Mouse (Mus musculus) neural tube, embryonic 11.5 days (tissue): ENCODE results near the gene Olfr957. TPM values are rescaled to one million over a fixed set of nuclear protein-coding genes. Genes with fewer than 3 reads are reported as not detected.

ENCODE experiments used
- ATAC-seq: fragments of 200-750 bp; cut with Nextera tagmentation; 2 replicates; pipeline ENCODE4 v1.8.0; 2017; ENCODE audit warnings: moderate number of reproducible peaks, mild to moderate bottlenecking, moderate TSS enrichment, moderate library complexity; ENCODE audit not compliant: insufficient read depth, low FRiP score, low TSS enrichment
- DNase-seq: peaks from one replicate; pipeline ENCODE4 v3.0.0-alpha.2; 2015; ENCODE audit warnings: low spot score
- H3K27ac ChIP-seq: fragments of 300-500 bp; sonication (generic); 2 replicates; pipeline ENCODE4 v1.5.1; 2014; ENCODE audit warnings: low read depth, mild to moderate bottlenecking, low read length
- H3K27me3 ChIP-seq: fragments of 300-500 bp; sonication (generic); 2 replicates; pipeline ENCODE4 v1.6.1; 2014; ENCODE audit warnings: mild to moderate bottlenecking, low read length, mixed read lengths; ENCODE audit not compliant: control insufficient read depth, insufficient read depth
- H3K36me3 ChIP-seq: fragments of 300-500 bp; sonication (generic); 2 replicates; pipeline ENCODE4 v1.6.1; 2014; ENCODE audit warnings: mild to moderate bottlenecking, low read length, moderate library complexity, mixed read lengths; ENCODE audit not compliant: control insufficient read depth, insufficient read depth
- H3K4me1 ChIP-seq: fragments of 300-500 bp; sonication (generic); 2 replicates; pipeline ENCODE4 v1.6.1; 2014; ENCODE audit warnings: low read length, mixed read lengths; ENCODE audit not compliant: control insufficient read depth, insufficient read depth
- H3K4me2 ChIP-seq: fragments of 300-500 bp; sonication (generic); 2 replicates; pipeline ENCODE4 v1.6.1; 2014; ENCODE audit warnings: low read depth, mild to moderate bottlenecking, moderate library complexity
- H3K4me3 ChIP-seq: fragments of 300-500 bp; sonication (generic); 2 replicates; pipeline ENCODE4 v1.5.1; 2014; ENCODE audit warnings: low read depth, low read length
- H3K9ac ChIP-seq: fragments of 300-500 bp; sonication (generic); 2 replicates; pipeline ENCODE4 v1.6.1; 2014; ENCODE audit warnings: mild to moderate bottlenecking, low read length
- H3K9me3 ChIP-seq: fragments of 300-500 bp; sonication (generic); 2 replicates; pipeline ENCODE4 v1.6.1; 2016; ENCODE audit warnings: low read length; ENCODE audit not compliant: control insufficient read depth
- WGBS: fragments of 180-500 bp; shearing (Covaris S2); extraction: QIAGEN DNeasy Blood & Tissue Kit; methylation state at CpG from one replicate; pipeline ENCODE4 v1.1.7; 2014; 5-methylcytosine and 5-hydroxymethylcytosine counted together
- polyA plus RNA-seq: library from polyadenylated mRNA; unstranded; fragments of >200 nt; fragmentation: Nextera tagmentation; extraction: Ambion mirVana; gene quantifications from 2 replicates; pipeline ENCODE4 v1.2.1, GENCODE M21; 2014

The Olfr957 gene
- polyA plus RNA-seq, 1 experiment from 2014 or later: not detected

GRCm38 (mm10) chr9:39493895-39494294 lies 21.7 kb downstream of the Olfr957 start, which contains the start of gene Olfr44:
Gene Olfr44 (minus strand): TSS chr9:39493995.
- no peak within 1 kb of the TSS for H3K9ac ChIP-seq
- no peak for DNase-seq
- H3K4me3 ChIP-seq: no peak within 1 kb of the TSS
- H3K36me3 ChIP-seq: no peaks in the 10 kb centered on the region
- WGBS: 95% methylated on average over 2 of the region's 2 CpGs
- no peaks in the 10 kb centered on the region for H3K4me1 ChIP-seq
- H3K27me3 ChIP-seq: no peaks in the 10 kb centered on the region
- H3K27ac ChIP-seq: no peak within 1 kb of the TSS
- H3K4me2 ChIP-seq: no peak within 1 kb of the TSS
- no peaks in the 10 kb centered on the region for H3K9me3 ChIP-seq
- ATAC-seq: no peak

- no peak for ATAC-seq
- 50% methylated on average over 1 of the region's 1 CpGs for WGBS
- no peaks in the 10 kb centered on the region for H3K36me3 ChIP-seq
Measured at GRCm38 (mm10) chr9:39471844-39472243, 43.8 kb downstream of the Olfr957 start, which contains the start of gene Olfr955. Gene Olfr955 (minus strand): TSS chr9:39471944.

More at GRCm38 (mm10) chr9:39471844-39472243, 43.8 kb downstream of the Olfr957 start, which contains the start of gene Olfr955:
- DNase-seq: no peak
- Histone ChIP-seq H3K27ac (no peak within 1 kb of the TSS), H3K9ac (no peak within 1 kb of the TSS), H3K27me3 (no peaks in the 10 kb centered on the region), H3K9me3 (no peaks in the 10 kb centered on the region), H3K4me3 (no peak within 1 kb of the TSS), H3K4me2 (no peak within 1 kb of the TSS), H3K4me1 (no peaks in the 10 kb centered on the region)

Other genes with a start within 250 kb of the Olfr957 start
- gene Olfr945, start 239.0 kb downstream of the Olfr957 start, polyA plus RNA-seq: not detected in 2 replicates
- not detected in 2 replicates for gene Olfr948, start 189.8 kb downstream of the Olfr957 start, polyA plus RNA-seq
- not detected in 2 replicates for gene Olfr951, start 128.4 kb downstream of the Olfr957 start, polyA plus RNA-seq
- not detected in 2 replicates for gene Olfr952, start 88.7 kb downstream of the Olfr957 start, polyA plus RNA-seq
- gene Olfr954, start 59.1 kb downstream of the Olfr957 start, polyA plus RNA-seq: not detected in 2 replicates
- not detected in 2 replicates for gene Olfr955, start 43.9 kb downstream of the Olfr957 start, polyA plus RNA-seq
- not detected in 2 replicates for gene Olfr44, start 21.8 kb downstream of the Olfr957 start, polyA plus RNA-seq
- not detected in 2 replicates for gene Olfr958, start 38.2 kb upstream of the Olfr957 start, polyA plus RNA-seq
- gene Olfr959, start 59.8 kb upstream of the Olfr957 start, polyA plus RNA-seq: not detected in 2 replicates
- 19.5 and 22.8 TPM in 2 replicates for gene AW551984, start 88.6 kb upstream of the Olfr957 start, polyA plus RNA-seq
- gene Olfr148, start 94.8 kb upstream of the Olfr957 start, polyA plus RNA-seq: 0.08 TPM in 1 of 2 replicates, not detected in the other
- not detected in 2 replicates for gene Olfr960, start 105.6 kb upstream of the Olfr957 start, polyA plus RNA-seq
- gene Olfr961, start 129.3 kb upstream of the Olfr957 start, polyA plus RNA-seq: not detected in 2 replicates
- gene Olfr963, start 151.4 kb upstream of the Olfr957 start, polyA plus RNA-seq: not detected in 2 replicates
- not detected in 2 replicates for gene Olfr149, start 191.3 kb upstream of the Olfr957 start, polyA plus RNA-seq
- gene Olfr965, start 195.5 kb upstream of the Olfr957 start, polyA plus RNA-seq: not detected in 2 replicates
- not detected in 2 replicates for gene Olfr150, start 215.2 kb upstream of the Olfr957 start, polyA plus RNA-seq
- not detected in 2 replicates for gene Olfr967, start 230.4 kb upstream of the Olfr957 start, polyA plus RNA-seq